Mouse (Mus musculus) heart, postnatal 14 days (tissue): Measurements from ENCODE around the gene Vmn1r7. TPM values are rescaled to one million over a fixed set of nuclear protein-coding genes. Genes with fewer than 3 reads are reported as not detected.
"Not testable (repeated sequence)": the region's sequence is repeated elsewhere in the genome, so short reads cannot be mapped to it uniquely, and the experiment has no call there.

Experiments
- DNase-seq, 2 experiments: peaks; one replicate each; pipeline ENCODE4 v3.0.0; 2021 to 2022
- intact Hi-C: fragments of 180-260 bp; cut with DNase I; formaldehyde crosslinking; loops from one replicate; pipeline ENCODE4 v1.15.1; 2025
- long read RNA-seq, 2 experiments: library from polyadenylated mRNA; stranded (forward); transcript quantifications; one replicate each; pipeline ENCODE4 v2.0.0; 2021
- total RNA-seq, 2 experiments: library from RNA; stranded (reverse); gene quantifications; 2 replicates each; pipeline ENCODE4 v1.2.3; 2021

The Vmn1r7 gene
- not detected for total RNA-seq
- long read RNA-seq, experiment 1, result 0 reads
- long read RNA-seq, experiment 2, result 0 reads

DNA sequence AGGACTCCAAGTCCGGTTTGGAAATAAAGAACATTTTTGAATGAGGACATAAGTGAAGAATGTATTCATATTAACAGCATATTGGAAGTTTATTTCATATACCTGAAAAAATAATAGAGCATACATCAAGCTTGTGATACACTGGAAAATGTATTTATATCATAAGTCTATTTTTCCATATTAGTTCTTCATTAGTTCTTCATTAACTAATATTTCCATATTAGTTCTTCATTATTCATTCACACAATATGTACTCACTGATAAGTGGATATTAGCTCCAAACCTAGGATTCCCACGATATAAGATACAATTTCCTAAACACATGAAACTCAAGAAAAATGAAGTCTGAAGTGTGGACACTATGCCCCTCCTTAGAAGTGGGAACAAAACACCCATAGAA, at the start of gene Vmn1r7:
Gene Vmn1r7, minus strand, starts transcription at position 101 of the 400 bp plus-strand sequence.
- intact Hi-C loops, DNase-seq: not testable (repeated sequence)

DNA sequence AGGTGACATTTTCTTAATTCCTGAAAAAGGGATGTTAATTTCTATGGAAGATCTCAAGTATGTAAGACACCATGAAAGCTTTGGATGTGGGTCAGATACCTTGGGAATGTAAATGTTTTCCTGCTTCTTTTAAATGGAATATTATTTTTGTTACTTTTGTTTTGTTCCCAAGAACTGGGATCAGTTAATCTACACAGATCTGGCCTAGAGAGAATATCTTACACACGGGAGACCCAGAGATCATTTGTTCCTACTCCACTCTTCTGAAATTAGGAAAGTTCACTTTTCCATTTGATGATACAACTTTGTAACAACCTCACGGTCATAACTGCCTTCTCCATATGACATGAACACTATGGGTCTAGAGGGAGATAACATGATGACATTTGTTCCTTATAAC, 41.4 kb upstream of the Vmn1r7 start, which contains the start of gene Vmn1r9:
Gene Vmn1r9, plus strand, starts transcription at position 301 of the 400 bp plus-strand sequence.
- intact Hi-C loops, result loop anchor here (5.0 kb wide), 1 partner anchor 259 kb away; no protein-coding TSS in a partner anchor
- no peak for DNase-seq

DNA sequence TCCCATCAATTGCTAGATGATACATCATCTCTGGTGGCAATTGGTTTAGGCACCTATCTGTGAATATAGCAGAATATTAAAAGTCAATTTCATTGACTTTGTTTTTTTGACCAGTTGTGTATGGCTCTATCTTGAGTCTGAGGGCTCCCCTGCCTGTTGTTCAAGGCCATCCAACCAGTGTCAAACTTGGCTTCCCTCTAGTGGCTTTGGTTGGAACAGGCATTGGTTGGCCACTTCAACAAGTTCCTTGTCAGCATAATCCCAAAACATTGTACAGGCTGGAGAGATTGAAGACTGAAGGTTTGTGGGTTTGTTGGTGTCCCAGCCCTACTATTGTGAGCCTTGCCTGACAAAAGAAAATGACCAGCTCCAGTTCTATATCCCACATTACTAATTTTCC, 38.6 kb upstream of the Vmn1r7 start:
- intact Hi-C loops, result no loop called here
- peak in 1 of 2 experiments; percentile 8 for DNase-seq

DNA sequence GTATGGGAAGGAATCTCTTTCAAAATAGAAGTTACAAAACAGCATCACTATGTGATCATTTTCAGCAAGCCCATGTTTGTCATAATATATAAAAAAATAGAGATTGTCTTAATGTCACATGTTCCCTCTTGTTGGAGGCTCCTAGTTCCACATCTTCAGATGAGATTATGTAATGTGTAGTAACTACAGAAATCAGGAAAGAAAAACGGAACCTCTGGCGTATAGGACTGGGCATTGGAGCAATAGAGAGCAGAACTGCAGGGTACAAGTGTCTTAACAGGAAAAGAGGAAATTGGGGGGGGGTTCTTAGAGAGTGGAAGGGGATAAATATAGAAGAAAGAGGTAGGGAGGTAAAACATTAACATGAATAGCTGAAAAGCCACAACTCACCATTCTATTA, 9.6 kb upstream of the Vmn1r7 start:
- intact Hi-C loops, result no loop called here
- no peak for DNase-seq

GRCm38 (mm10) chr6:57031984-57032383, 6.9 kb upstream of the Vmn1r7 start, which contains the start of gene Vmn1r8:
Vmn1r8 (plus strand) TSS chr6:57032284.
- intact Hi-C loops, result no loop called here
- no peak for DNase-seq

DNA sequence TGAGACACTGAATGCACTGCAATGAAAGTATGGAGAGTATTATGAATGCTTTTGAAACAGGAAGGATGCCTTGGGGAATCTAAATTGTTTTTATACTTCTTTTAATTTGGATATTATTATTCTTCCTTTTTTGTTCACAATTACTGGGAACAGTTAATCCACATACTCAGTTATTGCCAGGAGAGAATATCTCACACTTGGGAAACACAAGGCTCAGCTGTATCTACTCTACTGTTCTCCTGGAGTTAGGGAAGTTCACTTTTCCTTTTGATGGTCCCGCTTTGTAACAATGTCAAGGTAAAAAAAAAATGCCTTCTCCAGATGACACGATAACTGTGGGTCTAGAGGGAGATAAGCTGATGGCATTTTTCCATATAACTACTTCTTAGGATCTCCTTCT, 28.2 kb downstream of the Vmn1r7 start, which contains the start of gene Vmn1r6:
Gene Vmn1r6, plus strand, starts transcription at position 301 of the 400 bp plus-strand sequence.
- intact Hi-C loops, result no loop called here
- no peak for DNase-seq

Other genes with a start within 250 kb of the Vmn1r7 start
- gene Kbtbd2, start 227.5 kb downstream of the Vmn1r7 start, total RNA-seq, result 10 to 100 TPM; 30.4 to 35.4 TPM
- gene Fkbp9, start 193.3 kb downstream of the Vmn1r7 start, total RNA-seq, result 10 to 100 TPM; 92.1 to 95.0 TPM
- gene Nt5c3, start 101.4 kb downstream of the Vmn1r7 start, total RNA-seq, result 10 to 100 TPM; 69.8 to 74.9 TPM
- gene Vmn1r4, start 101.3 kb downstream of the Vmn1r7 start, total RNA-seq, result under 1 TPM; 0.10 to 0.12 TPM
- not detected for gene Vmn1r5, start 55.1 kb downstream of the Vmn1r7 start, total RNA-seq
- not detected for gene Vmn1r6, start 28.1 kb downstream of the Vmn1r7 start, total RNA-seq
- not detected for gene Vmn1r8, start 7.0 kb upstream of the Vmn1r7 start, total RNA-seq
- not detected for gene Vmn1r9, start 41.5 kb upstream of the Vmn1r7 start, total RNA-seq
- gene Vmn1r10, start 84.1 kb upstream of the Vmn1r7 start, total RNA-seq, result not detected
- not detected for gene Vmn1r11, start 108.1 kb upstream of the Vmn1r7 start, total RNA-seq
- not detected for gene Vmn1r12, start 131.6 kb upstream of the Vmn1r7 start, total RNA-seq
- not detected for gene Vmn1r13, start 178.0 kb upstream of the Vmn1r7 start, total RNA-seq
- not detected for gene Vmn1r14, start 206.4 kb upstream of the Vmn1r7 start, total RNA-seq
- gene Vmn1r15, start 232.6 kb upstream of the Vmn1r7 start, total RNA-seq, result not detected